Comparison of ENCODE assay signal across 10 mouse cellular contexts in the genomic region with DNA sequence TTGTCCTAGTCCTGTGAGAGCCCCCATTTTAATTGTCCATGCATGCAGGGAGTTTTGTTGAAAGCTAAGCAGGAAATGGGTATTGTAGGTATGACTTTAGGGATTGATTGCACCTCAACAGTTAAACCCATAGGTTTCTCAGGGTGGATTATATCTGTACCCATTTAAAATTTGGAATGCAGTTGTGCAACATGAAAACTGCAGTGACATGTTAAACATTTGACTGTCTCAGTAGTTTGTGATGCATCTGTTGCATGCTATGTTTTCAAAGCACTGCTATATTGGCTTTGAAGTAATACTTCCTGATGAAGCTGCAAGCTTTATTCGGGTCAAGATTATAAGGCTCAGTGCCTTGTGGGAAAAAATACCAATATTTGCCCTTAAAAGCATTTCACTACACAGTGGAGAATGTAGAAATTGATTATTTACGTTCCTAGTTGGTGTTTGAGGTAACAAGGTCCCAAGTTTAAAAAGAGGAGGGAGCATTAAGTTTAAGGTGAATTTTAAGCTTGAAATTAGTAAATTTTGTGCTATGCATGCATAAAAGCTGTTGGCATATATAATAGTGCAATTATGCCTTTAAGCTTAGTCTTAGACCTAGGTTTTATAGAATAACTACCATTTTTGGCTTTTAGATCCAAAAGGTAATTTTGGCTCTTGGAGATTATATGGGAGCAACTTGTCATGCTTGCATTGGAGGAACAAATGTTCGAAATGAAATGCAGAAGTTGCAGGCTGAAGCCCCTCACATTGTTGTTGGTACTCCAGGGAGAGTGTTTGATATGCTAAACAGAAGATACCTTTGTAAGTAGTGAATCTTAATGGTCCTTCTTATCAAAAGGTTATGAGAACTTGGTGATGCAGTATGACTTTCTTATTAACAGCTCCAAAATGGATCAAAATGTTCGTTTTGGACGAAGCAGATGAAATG. TPM values are rescaled to one million over a fixed set of nuclear protein-coding genes. Genes with fewer than 3 reads are reported as not detected.
DNase-seq lines count a peak whose midpoint lies in the region; ATAC-seq lines count a peak whose summit lies in the region.
"Had no signal": no experiment of that assay in that cellular context is flagged by ENCODE, and none has a peak within 500 bp of the region (broad histone marks: within the 10 kb centered on the region; RNA-seq: fewer than 3 reads in every experiment).

No protein-coding gene starts in this region.

- peaks cover 62% of the 10 kb centered on the region for H3K36me3 ChIP-seq in erythroblast, embryonic 14.5 days (ENCODE audit: control insufficient read depth)
- peaks cover 54% of the 10 kb centered on the region for H3K36me3 ChIP-seq in forebrain, embryonic 12.5 days (replicated peaks)
- H3K36me3 ChIP-seq in liver, embryonic 13.5 days, result peaks cover 62% of the 10 kb centered on the region

- H3K4me3 ChIP-seq in erythroblast, embryonic 14.5 days (replicated peaks), result peak overlapping the region; percentile 85
- peak overlapping the region; percentile 85 for H3K4me3 ChIP-seq in forebrain, embryonic 12.5 days (replicated peaks)
- peak overlapping the region; percentile 75 for H3K4me3 ChIP-seq in liver, embryonic 13.5 days (replicated peaks)

- H3K4me1 ChIP-seq in erythroblast, embryonic 14.5 days (ENCODE audit: control insufficient read depth), result peaks cover 39% of the 10 kb centered on the region
- H3K4me1 ChIP-seq in forebrain, embryonic 12.5 days, result peaks cover 33% of the 10 kb centered on the region
- peaks cover 35% of the 10 kb centered on the region for H3K4me1 ChIP-seq in liver, embryonic 13.5 days (replicated peaks)

- DNase-seq in 3T3-L1 (ENCODE audit: low read depth, low spot score), result peak; percentile 37
- DNase-seq in liver, embryonic 13.5 days, result no peak
- no peak for DNase-seq in right cerebral cortex, postnatal 36 days (ENCODE audit: low spot score in 2 of 2)
- DNase-seq in urinary bladder, postnatal 36 days (ENCODE audit: low spot score in 2 of 2), result no peak
- DNase-seq in ovary, postnatal 10 days (ENCODE audit: low spot score), result no peak
- DNase-seq: cerebellum, adult 18-20 months; lung, postnatal 10 days had no signal

- 73% methylated on average over 5 of the region's 5 CpGs for WGBS in forebrain, embryonic 12.5 days
- 26% methylated on average over 5 of the region's 5 CpGs for WGBS in liver, embryonic 13.5 days (ENCODE audit: insufficient replicate concordance)

- H3K9me3 ChIP-seq in erythroblast, embryonic 14.5 days (ENCODE audit: control insufficient read depth, low read length), result no peaks in the 10 kb centered on the region
- no peaks in the 10 kb centered on the region for H3K9me3 ChIP-seq in forebrain, embryonic 12.5 days
- no peaks in the 10 kb centered on the region for H3K9me3 ChIP-seq in liver, embryonic 13.5 days (replicated peaks)

- ATAC-seq in erythroblast, adult 5-6 weeks (replicated peaks; ENCODE audit: low FRiP score, poor library complexity, severe bottlenecking), result no peak
- no peak for ATAC-seq in forebrain, embryonic 12.5 days (ENCODE audit: low FRiP score)
- no peak for ATAC-seq in liver, embryonic 13.5 days (ENCODE audit: low read depth)

- H3K27ac ChIP-seq in forebrain, embryonic 12.5 days, result no peak overlapping the region
- H3K27ac ChIP-seq in liver, embryonic 13.5 days, result peak overlapping the region; percentile 93

- H3K4me2 ChIP-seq in forebrain, embryonic 12.5 days, result peak overlapping the region; percentile 90
- H3K4me2 ChIP-seq in liver, embryonic 13.5 days, result peak overlapping the region; percentile 80

- H3K27me3 ChIP-seq in erythroblast, embryonic 14.5 days (ENCODE audit: control insufficient read depth), result no peaks in the 10 kb centered on the region
- H3K27me3 ChIP-seq in forebrain, embryonic 12.5 days, result no peaks in the 10 kb centered on the region
- no peaks in the 10 kb centered on the region for H3K27me3 ChIP-seq in liver, embryonic 13.5 days

- H3K9ac ChIP-seq in forebrain, embryonic 12.5 days, result peak overlapping the region; percentile 98
- peak overlapping the region; percentile 92 for H3K9ac ChIP-seq in liver, embryonic 13.5 days

RNA-seq across cellular contexts. Expression of gene Eif4a2, which starts 2.4 kb away (rescaled TPM):
- 0.41 and 0.50 TPM in 2 replicates for polyA plus RNA-seq in erythroblast, embryonic 14.5 days (2012)
- 120 and 145 TPM in 2 replicates for total RNA-seq in erythroblast, adult 5-6 weeks (2015; ENCODE audit: low replicate concordance)
- total RNA-seq in erythroblast, adult 5-6 weeks (2017; ENCODE audit: low replicate concordance), result 151 and 206 TPM in 2 replicates
- 221 and 223 TPM in 2 replicates for polyA plus RNA-seq in forebrain, embryonic 12.5 days (2016; fragmentation: Nextera tagmentation; extraction: Ambion mirVana)
- 75.2 and 94.5 TPM in 2 replicates for polyA plus RNA-seq in liver, embryonic 13.5 days (2015; fragmentation: Nextera tagmentation; extraction: Ambion mirVana)

RNA-seq across cellular contexts. Expression of gene Rfc4, which starts 17.9 kb away (rescaled TPM):
- polyA plus RNA-seq in erythroblast, embryonic 14.5 days (2012), result 4.7 and 7.9 TPM in 2 replicates
- total RNA-seq in erythroblast, adult 5-6 weeks (2015; ENCODE audit: low replicate concordance), result 51.0 and 64.0 TPM in 2 replicates
- total RNA-seq in erythroblast, adult 5-6 weeks (2017; ENCODE audit: low replicate concordance), result 20.4 and 27.0 TPM in 2 replicates
- polyA plus RNA-seq in forebrain, embryonic 12.5 days (2016; fragmentation: Nextera tagmentation; extraction: Ambion mirVana), result 181 and 190 TPM in 2 replicates
- polyA plus RNA-seq in liver, embryonic 13.5 days (2015; fragmentation: Nextera tagmentation; extraction: Ambion mirVana), result 199 and 218 TPM in 2 replicates

RNA-seq across cellular contexts. Expression of gene Adipoq, which starts 36.7 kb away (rescaled TPM):
- polyA plus RNA-seq in erythroblast, embryonic 14.5 days (2012), result not detected in 2 replicates
- total RNA-seq in erythroblast, adult 5-6 weeks (2015; ENCODE audit: low replicate concordance), result 4.4 TPM in 1 of 2 replicates, not detected in the other
- not detected in 2 replicates for total RNA-seq in erythroblast, adult 5-6 weeks (2017; ENCODE audit: low replicate concordance)
- polyA plus RNA-seq in forebrain, embryonic 12.5 days (2016; fragmentation: Nextera tagmentation; extraction: Ambion mirVana), result not detected in 2 replicates
- polyA plus RNA-seq in liver, embryonic 13.5 days (2015; fragmentation: Nextera tagmentation; extraction: Ambion mirVana), result not detected in 2 replicates

RNA-seq across cellular contexts. Expression of gene Kng1, which starts 52.0 kb away (rescaled TPM):
- polyA plus RNA-seq in erythroblast, embryonic 14.5 days (2012), result 0.05 TPM in 1 of 2 replicates, not detected in the other
- not detected in 2 replicates for total RNA-seq in erythroblast, adult 5-6 weeks (2015; ENCODE audit: low replicate concordance)
- 0.51 TPM in 1 of 2 replicates, not detected in the other for total RNA-seq in erythroblast, adult 5-6 weeks (2017; ENCODE audit: low replicate concordance)
- polyA plus RNA-seq in forebrain, embryonic 12.5 days (2016; fragmentation: Nextera tagmentation; extraction: Ambion mirVana), result not detected in 2 replicates
- polyA plus RNA-seq in liver, embryonic 13.5 days (2015; fragmentation: Nextera tagmentation; extraction: Ambion mirVana), result 274 and 287 TPM in 2 replicates

Comparison
In these comparisons a context has a peak if more than half of its experiments do, and no peak if none do; other contexts are left out.
1. RNA of gene Eif4a2, which starts 2.4 kb away (polyA plus RNA-seq): 221 to 223 TPM in forebrain, embryonic 12.5 days and 75.2 to 94.5 TPM in liver, embryonic 13.5 days; 0.41 to 0.50 TPM in erythroblast, embryonic 14.5 days; every median in the first group is over 10 times any median in the second.
2. RNA of gene Rfc4, which starts 17.9 kb away (polyA plus RNA-seq): 199 to 218 TPM in liver, embryonic 13.5 days and 181 to 190 TPM in forebrain, embryonic 12.5 days; 4.7 to 7.9 TPM in erythroblast, embryonic 14.5 days; every median in the first group is over 10 times any median in the second.
3. Peak in every context shown above with its lines, with median percentiles within 50 percentile points of each other: H3K4me3 ChIP-seq.